Mouse (Mus musculus) stomach, embryonic 16.5 days (tissue): Measurements from ENCODE around the gene Polr3c. TPM values are rescaled to one million over a fixed set of nuclear protein-coding genes. Genes with fewer than 3 reads are reported as not detected.
"Not testable (repeated sequence)": the region's sequence is repeated elsewhere in the genome, so short reads cannot be mapped to it uniquely, and the experiment has no call there.

Experiments used
- ATAC-seq: fragments of 200-750 bp; cut with Nextera tagmentation; 2 replicates; pipeline ENCODE4 v1.8.0; 2017; ENCODE audit warnings: moderate number of reproducible peaks, moderate TSS enrichment; ENCODE audit not compliant: insufficient read depth, low FRiP score
- H3K27ac ChIP-seq: fragments of 300-500 bp; sonication (generic); 2 replicates; pipeline ENCODE4 v1.5.1; 2014; ENCODE audit warnings: low read length
- H3K27me3 ChIP-seq: fragments of 300-500 bp; sonication (generic); 2 replicates; pipeline ENCODE4 v1.6.1; 2014; ENCODE audit warnings: low read length, control low read depth, mixed read lengths; ENCODE audit not compliant: control insufficient read depth, insufficient read depth
- H3K36me3 ChIP-seq: fragments of 300-500 bp; sonication (generic); 2 replicates; pipeline ENCODE4 v1.6.1; 2014; ENCODE audit warnings: low read length; ENCODE audit not compliant: control insufficient read depth, insufficient read depth
- H3K4me1 ChIP-seq: fragments of 300-500 bp; sonication (generic); 2 replicates; pipeline ENCODE4 v1.6.1; 2014; ENCODE audit warnings: low read length, control low read depth, mixed read lengths; ENCODE audit not compliant: control insufficient read depth, insufficient read depth
- H3K4me2 ChIP-seq: fragments of 300-500 bp; sonication (generic); 2 replicates; pipeline ENCODE4 v1.6.1; 2014; ENCODE audit warnings: low read depth, low read length, mixed read lengths
- H3K4me3 ChIP-seq: fragments of 300-500 bp; sonication (generic); replicated peaks from 2 replicates; pipeline ENCODE4 v1.5.1; 2014; ENCODE audit warnings: mild to moderate bottlenecking, low read length
- H3K9ac ChIP-seq: fragments of 300-500 bp; sonication (generic); 2 replicates; pipeline ENCODE4 v1.6.1; 2014; ENCODE audit warnings: low read length
- H3K9me3 ChIP-seq: fragments of 300-500 bp; sonication (generic); replicated peaks from 2 replicates; pipeline ENCODE4 v1.6.1; 2016; ENCODE audit warnings: low read length, control low read depth; ENCODE audit not compliant: control insufficient read depth
- WGBS: fragments of 180-500 bp; shearing (Covaris S2); extraction: QIAGEN DNeasy Blood & Tissue Kit; methylation state at CpG from one replicate; pipeline ENCODE4 v1.1.7; 2014; 5-methylcytosine and 5-hydroxymethylcytosine counted together
- polyA plus RNA-seq: library from polyadenylated mRNA; unstranded; fragments of >200 nt; fragmentation: Nextera tagmentation; extraction: Ambion mirVana; gene quantifications from 2 replicates; pipeline ENCODE4 v1.2.1, GENCODE M21; 2015

The Polr3c gene
- polyA plus RNA-seq, 1 experiment from 2014 or later: 30.3 TPM

GRCm38 (mm10) chr3:96675171-96675570 lies 52.3 kb downstream of the Polr3c start:
- H3K9me3 ChIP-seq: no peaks in the 10 kb centered on the region
- H3K4me1 ChIP-seq: peaks cover 12% of the 10 kb centered on the region; the same call in 1 of the 2 replicates
- H3K4me3 ChIP-seq: no peak overlapping the region
- no peak overlapping the region for H3K9ac ChIP-seq
- ATAC-seq: no peak
- H3K4me2 ChIP-seq: no peak overlapping the region
- 76% methylated on average over 3 of the region's 3 CpGs for WGBS
- no peaks in the 10 kb centered on the region for H3K27me3 ChIP-seq
- H3K27ac ChIP-seq: peak overlapping the region; percentile 89
- H3K36me3 ChIP-seq: no peaks in the 10 kb centered on the region

GRCm38 (mm10) chr3:96674442-96674841 lies 53.0 kb downstream of the Polr3c start:
- no peaks in the 10 kb centered on the region for H3K9me3 ChIP-seq
- no peak overlapping the region for H3K4me2 ChIP-seq
- H3K27me3 ChIP-seq: no peaks in the 10 kb centered on the region
- peaks cover 12% of the 10 kb centered on the region; the same call in 1 of the 2 replicates for H3K4me1 ChIP-seq
- no peaks in the 10 kb centered on the region for H3K36me3 ChIP-seq
- H3K4me3 ChIP-seq: no peak overlapping the region
- ATAC-seq: no peak
- 30% methylated on average over 8 of the region's 8 CpGs for WGBS
- no peak overlapping the region for H3K9ac ChIP-seq
- H3K27ac ChIP-seq: peak overlapping the region; percentile 89

DNA sequence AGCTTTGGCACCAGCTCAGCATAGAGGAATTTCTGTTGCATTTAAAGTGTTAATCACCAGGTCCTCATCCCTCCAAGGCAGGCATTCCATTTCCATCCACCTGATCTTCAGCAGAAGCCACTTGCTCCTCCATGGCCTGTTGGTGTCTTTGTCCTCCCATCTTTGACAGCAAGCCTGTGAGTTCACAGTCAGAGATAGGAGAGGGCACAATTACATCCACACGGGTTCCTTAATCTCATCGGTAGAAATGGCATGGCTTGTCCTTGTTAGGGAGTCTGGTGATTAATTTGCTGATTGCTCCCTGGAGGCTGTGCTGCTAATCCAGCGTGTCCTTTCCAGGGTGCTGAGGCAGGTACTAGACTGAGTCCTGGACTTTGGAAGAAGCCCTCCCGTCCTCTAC lies 53.9 kb downstream of the Polr3c start:
- Histone ChIP-seq H3K4me1 (peaks cover 8% of the 10 kb centered on the region; the same call in 1 of the 2 replicates), H3K27ac (no peak overlapping the region), H3K9ac (no peak overlapping the region), H3K36me3 (no peaks in the 10 kb centered on the region), H3K27me3 (no peaks in the 10 kb centered on the region), H3K4me2 (no peak overlapping the region), H3K4me3 (no peak overlapping the region), H3K9me3 (no peaks in the 10 kb centered on the region)
- ATAC-seq: no peak
- 80% methylated on average over 4 of the region's 4 CpGs for WGBS

- H3K27ac ChIP-seq: no peak overlapping the region
- no peak overlapping the region for H3K4me2 ChIP-seq
- 92% methylated on average over 5 of the region's 5 CpGs for WGBS
- H3K4me3 ChIP-seq: no peak overlapping the region
- no peaks in the 10 kb centered on the region for H3K36me3 ChIP-seq
- no peaks in the 10 kb centered on the region for H3K27me3 ChIP-seq
- no peak overlapping the region for H3K9ac ChIP-seq
- peaks cover 8% of the 10 kb centered on the region; the same call in 1 of the 2 replicates for H3K4me1 ChIP-seq
- no peaks in the 10 kb centered on the region for H3K9me3 ChIP-seq
- ATAC-seq: no peak
Observed at GRCm38 (mm10) chr3:96671519-96671918, 55.9 kb downstream of the Polr3c start.

DNA sequence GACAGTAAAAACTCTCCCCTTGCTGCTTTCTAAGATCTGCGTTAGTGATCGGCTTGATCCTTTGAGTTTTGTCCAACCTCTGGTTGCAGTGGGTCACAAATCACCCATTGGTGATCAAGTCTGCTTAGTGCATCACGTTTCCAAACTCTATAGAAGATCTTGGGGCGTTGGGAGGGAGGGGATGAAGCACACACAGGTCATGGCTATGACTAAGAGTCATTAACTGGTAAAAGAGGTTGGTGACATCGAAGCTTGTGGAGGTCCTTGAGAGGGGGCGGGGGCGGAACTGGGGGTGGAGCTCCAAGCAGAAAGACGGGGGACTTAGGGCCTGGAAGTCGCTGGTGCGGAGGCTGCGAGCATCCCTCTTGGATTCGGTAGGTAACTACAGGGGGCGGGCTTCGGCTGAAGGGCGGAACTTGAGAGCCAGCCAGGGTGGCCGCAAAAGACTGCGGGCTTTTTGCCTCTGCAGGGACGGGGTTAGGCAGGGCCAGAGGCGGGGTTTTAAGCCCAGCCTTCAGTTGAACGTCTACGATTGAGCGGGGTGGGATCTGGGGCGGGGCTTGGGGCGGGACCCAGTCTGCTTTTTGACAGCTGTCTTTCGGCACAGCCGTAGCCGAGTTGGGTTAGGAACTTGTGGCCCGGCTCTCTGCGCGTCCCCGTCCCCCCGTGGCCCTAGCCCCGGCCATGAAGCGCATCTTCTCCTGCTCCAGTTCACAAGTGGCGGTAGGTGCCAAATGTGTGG lies 57.5 kb downstream of the Polr3c start, which contains the start of gene Ankrd35:
Gene Ankrd35 (plus strand): TSS at position 405 of the 742 bp plus-strand sequence.
- no peak within 1 kb of the TSS for H3K27ac ChIP-seq
- 4% methylated on average over 35 of the region's 35 CpGs for WGBS
- no peaks in the 10 kb centered on the region for H3K27me3 ChIP-seq
- no peaks in the 10 kb centered on the region for H3K36me3 ChIP-seq
- peak; percentile 93 for ATAC-seq
- H3K4me3 ChIP-seq: peak within 1 kb of the TSS; percentile 48
- peaks cover 8% of the 10 kb centered on the region; the same call in 1 of the 2 replicates for H3K4me1 ChIP-seq
- no peaks in the 10 kb centered on the region for H3K9me3 ChIP-seq
- peak within 1 kb of the TSS; percentile 56; the same call in 1 of the 2 replicates for H3K9ac ChIP-seq
- H3K4me2 ChIP-seq: peak within 1 kb of the TSS; percentile 82

DNA sequence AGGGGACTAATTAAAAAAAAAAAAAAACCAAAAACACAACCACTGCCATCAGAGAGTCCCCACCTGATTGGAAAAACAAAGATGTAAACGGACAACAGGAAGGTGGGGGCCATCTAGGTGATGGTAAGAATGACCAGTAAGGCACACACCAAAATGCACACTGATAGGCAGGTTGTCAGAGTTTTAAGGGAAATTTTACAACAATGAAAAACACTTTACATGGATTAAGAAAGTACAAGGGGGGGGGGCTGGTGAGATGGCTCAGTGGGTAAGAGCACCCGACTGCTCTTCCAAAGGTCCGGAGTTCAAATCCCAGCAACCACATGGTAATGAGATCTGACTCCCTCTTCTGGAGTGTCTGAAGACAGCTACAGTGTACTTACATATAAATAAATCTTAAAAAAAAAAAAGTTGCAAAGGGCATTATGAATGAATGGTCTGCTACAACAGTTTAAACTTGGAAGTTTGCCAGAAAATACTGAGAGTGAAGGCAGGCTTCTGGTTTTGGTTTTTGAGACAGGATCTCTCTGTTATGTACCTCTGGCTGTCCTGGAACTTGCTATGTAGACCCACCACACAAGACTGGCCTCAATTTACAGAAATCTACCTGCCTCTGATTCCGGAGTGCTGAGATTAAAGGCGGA lies 58.9 kb downstream of the Polr3c start:
- peaks cover 12% of the 10 kb centered on the region for H3K4me1 ChIP-seq
- no peaks in the 10 kb centered on the region for H3K27me3 ChIP-seq
- no peak overlapping the region for H3K4me3 ChIP-seq
- no peak overlapping the region for H3K27ac ChIP-seq
- no peak for ATAC-seq
- no peaks in the 10 kb centered on the region for H3K36me3 ChIP-seq
- H3K9ac ChIP-seq: no peak overlapping the region
- H3K4me2 ChIP-seq: no peak overlapping the region
- no peaks in the 10 kb centered on the region for H3K9me3 ChIP-seq
- 93% methylated on average over 5 of the region's 5 CpGs for WGBS

- no peak for ATAC-seq
- Histone ChIP-seq H3K9ac (no peak overlapping the region), H3K27me3 (no peaks in the 10 kb centered on the region), H3K36me3 (no peaks in the 10 kb centered on the region), H3K9me3 (no peaks in the 10 kb centered on the region), H3K4me2 (no peak overlapping the region), H3K4me1 (peaks cover 12% of the 10 kb centered on the region), H3K4me3 (no peak overlapping the region), H3K27ac (no peak overlapping the region)
- WGBS: 35% methylated on average over 1 of the region's 1 CpGs
Observed at GRCm38 (mm10) chr3:96667316-96667715, 60.1 kb downstream of the Polr3c start.

- WGBS: 93% methylated on average over 5 of the region's 5 CpGs
Observed at GRCm38 (mm10) chr3:96666916-96667315, 60.5 kb downstream of the Polr3c start.

DNA sequence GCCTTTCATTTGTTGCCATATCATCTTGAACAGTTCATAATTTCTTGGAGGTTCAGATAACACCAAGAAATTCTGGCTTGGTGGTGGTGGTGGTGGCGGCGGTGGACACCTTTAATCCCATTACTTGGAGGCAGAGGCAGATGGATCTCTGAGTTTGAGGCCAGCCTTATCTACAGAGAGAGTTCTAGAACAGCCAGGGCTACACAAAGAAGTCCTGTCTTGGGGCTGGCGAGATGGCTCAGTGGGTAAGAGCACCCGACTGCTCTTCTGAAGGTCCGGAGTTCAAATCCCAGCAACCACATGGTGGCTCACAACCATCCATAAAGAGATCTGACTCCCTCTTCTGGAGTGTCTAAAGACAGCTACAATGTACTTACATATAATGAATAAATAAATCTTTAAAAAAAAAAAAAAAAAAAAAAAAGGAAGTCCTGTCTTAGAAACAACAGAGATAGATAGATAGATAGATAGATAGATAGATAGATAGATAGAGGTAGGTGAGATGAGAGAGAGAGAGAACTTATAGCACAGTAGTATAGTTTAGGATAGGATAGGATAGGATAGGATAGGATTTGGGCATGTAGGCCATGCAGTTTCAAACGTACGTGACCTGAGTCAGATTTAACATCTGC lies 61.6 kb downstream of the Polr3c start:
- H3K4me2 ChIP-seq, H3K27ac ChIP-seq, ATAC-seq, H3K27me3 ChIP-seq, H3K9ac ChIP-seq, H3K9me3 ChIP-seq, H3K36me3 ChIP-seq, H3K4me3 ChIP-seq: not testable (repeated sequence)
- 90% methylated on average over 7 of the region's 7 CpGs for WGBS
- H3K4me1 ChIP-seq: peaks cover 12% of the 10 kb centered on the region

More at GRCm38 (mm10) chr3:96666916-96667315, 60.5 kb downstream of the Polr3c start:
- Histone ChIP-seq H3K4me2 (no peak overlapping the region), H3K4me3 (no peak overlapping the region), H3K27me3 (no peaks in the 10 kb centered on the region), H3K9me3 (no peaks in the 10 kb centered on the region), H3K4me1 (peaks cover 12% of the 10 kb centered on the region), H3K9ac (no peak overlapping the region), H3K36me3 (no peaks in the 10 kb centered on the region), H3K27ac (no peak overlapping the region)
- no peak for ATAC-seq
